Mouse (Mus musculus) heart, embryonic 12.5 days (tissue): ENCODE data around the gene Sv2a. TPM values are rescaled to one million over a fixed set of nuclear protein-coding genes. Genes with fewer than 3 reads are reported as not detected.

ENCODE experiments used
- ATAC-seq: fragments of 200-750 bp; cut with Nextera tagmentation; 2 replicates; pipeline ENCODE4 v1.8.0; 2017; ENCODE audit warnings: moderate TSS enrichment, moderate library complexity; ENCODE audit not compliant: insufficient number of reproducible peaks, low FRiP score
- H3K27ac ChIP-seq: fragments of 300-500 bp; sonication (generic); 2 replicates; pipeline ENCODE4 v1.5.1; 2016; ENCODE audit warnings: mild to moderate bottlenecking, moderate library complexity; ENCODE audit not compliant: poor library complexity, severe bottlenecking
- H3K27me3 ChIP-seq: fragments of 300-500 bp; sonication (generic); replicated peaks from 2 replicates; pipeline ENCODE4 v1.6.1; 2016; ENCODE audit warnings: mild to moderate bottlenecking, moderate library complexity
- H3K36me3 ChIP-seq: fragments of 300-500 bp; sonication (generic); 2 replicates; pipeline ENCODE4 v1.6.1; 2016; ENCODE audit warnings: mild to moderate bottlenecking, moderate library complexity
- H3K4me1 ChIP-seq: fragments of 300-500 bp; sonication (generic); replicated peaks from 2 replicates; pipeline ENCODE4 v1.6.1; 2016; ENCODE audit warnings: mild to moderate bottlenecking
- H3K4me2 ChIP-seq: fragments of 300-500 bp; sonication (generic); 2 replicates; pipeline ENCODE4 v1.6.1; 2016; ENCODE audit warnings: mild to moderate bottlenecking, moderate library complexity
- H3K4me3 ChIP-seq: fragments of 300-500 bp; sonication (generic); 2 replicates; pipeline ENCODE4 v1.5.1; 2016; ENCODE audit warnings: mild to moderate bottlenecking
- H3K9ac ChIP-seq: fragments of 300-500 bp; sonication (generic); 2 replicates; pipeline ENCODE4 v1.6.1; 2016; ENCODE audit warnings: mild to moderate bottlenecking, moderate library complexity
- H3K9me3 ChIP-seq: fragments of 300-500 bp; sonication (generic); replicated peaks from 2 replicates; pipeline ENCODE4 v1.6.1; 2016; ENCODE audit warnings: mild to moderate bottlenecking, moderate library complexity
- WGBS: fragments of 180-500 bp; shearing (Covaris S2); methylation state at CpG from one replicate; pipeline ENCODE4 v1.1.7; 2016; 5-methylcytosine and 5-hydroxymethylcytosine counted together
- polyA plus RNA-seq: library from polyadenylated mRNA; unstranded; fragments of >200 nt; fragmentation: Nextera tagmentation; extraction: Ambion mirVana; gene quantifications from 2 replicates; pipeline ENCODE4 v1.2.1, GENCODE M21; 2016

The Sv2a gene
- polyA plus RNA-seq, 1 experiment from 2014 or later = 21.7 TPM

GRCm38 (mm10) chr3:96175251-96175650, 5.7 kb upstream of the Sv2a start:
- WGBS = 93% methylated on average over 6 of the region's 6 CpGs
- Histone ChIP-seq H3K27ac (no peak overlapping the region), H3K4me1 (peaks cover 41% of the 10 kb centered on the region), H3K9me3 (no peaks in the 10 kb centered on the region), H3K9ac (no peak overlapping the region), H3K36me3 (peaks cover 49% of the 10 kb centered on the region), H3K27me3 (no peaks in the 10 kb centered on the region), H3K4me2 (no peak overlapping the region), H3K4me3 (no peak overlapping the region)
- no peak for ATAC-seq

GRCm38 (mm10) chr3:96178427-96178826, 2.5 kb upstream of the Sv2a start:
- H3K4me3 ChIP-seq = no peak overlapping the region
- H3K27me3 ChIP-seq = no peaks in the 10 kb centered on the region
- H3K9ac ChIP-seq = no peak overlapping the region
- H3K27ac ChIP-seq = no peak overlapping the region
- peaks cover 48% of the 10 kb centered on the region for H3K36me3 ChIP-seq
- no peak for ATAC-seq
- no peaks in the 10 kb centered on the region for H3K9me3 ChIP-seq
- peaks cover 52% of the 10 kb centered on the region for H3K4me1 ChIP-seq
- WGBS = 94% methylated on average over 4 of the region's 4 CpGs
- H3K4me2 ChIP-seq = no peak overlapping the region

- Histone ChIP-seq H3K4me3 (no peak overlapping the region), H3K36me3 (peaks cover 44% of the 10 kb centered on the region), H3K4me1 (peaks cover 51% of the 10 kb centered on the region), H3K9me3 (no peaks in the 10 kb centered on the region), H3K4me2 (no peak overlapping the region), H3K27me3 (no peaks in the 10 kb centered on the region), H3K9ac (no peak overlapping the region), H3K27ac (no peak overlapping the region)
- no peak for ATAC-seq
- 74% methylated on average over 2 of the region's 2 CpGs for WGBS
Observed at GRCm38 (mm10) chr3:96178902-96179301, 2.0 kb upstream of the Sv2a start.

GRCm38 (mm10) chr3:96179531-96179930, 1.4 kb upstream of the Sv2a start:
- ATAC-seq = no peak
- H3K36me3 ChIP-seq = peaks cover 39% of the 10 kb centered on the region
- no peak overlapping the region for H3K27ac ChIP-seq
- no peaks in the 10 kb centered on the region for H3K27me3 ChIP-seq
- H3K9me3 ChIP-seq = no peaks in the 10 kb centered on the region
- H3K9ac ChIP-seq = no peak overlapping the region
- H3K4me2 ChIP-seq = no peak overlapping the region
- no peak overlapping the region for H3K4me3 ChIP-seq
- H3K4me1 ChIP-seq = peaks cover 46% of the 10 kb centered on the region
- 70% methylated on average over 4 of the region's 4 CpGs for whole genome bisulfite sequencing

- ATAC-seq = no peak
- H3K27ac ChIP-seq = peak overlapping the region; percentile 97
Observed at GRCm38 (mm10) chr3:96181510-96182381, 795 bp downstream of the Sv2a start.

GRCm38 (mm10) chr3:96182382-96182776, 1.4 kb downstream of the Sv2a start:
- Histone ChIP-seq H3K36me3 (peaks cover 36% of the 10 kb centered on the region), H3K4me1 (peaks cover 41% of the 10 kb centered on the region), H3K4me3 (peak overlapping the region; percentile 78), H3K27ac (peak overlapping the region; percentile 97), H3K9ac (peak overlapping the region; percentile 79), H3K27me3 (no peaks in the 10 kb centered on the region), H3K4me2 (peak overlapping the region; percentile 82), H3K9me3 (no peaks in the 10 kb centered on the region)
- WGBS = 16% methylated on average over 4 of the region's 4 CpGs
- 0 out of 2 replicates have a peak, but pooled peaks have one; percentile 34 for ATAC-seq

More at GRCm38 (mm10) chr3:96181510-96182381, 795 bp downstream of the Sv2a start:
- H3K27me3 ChIP-seq = no peaks in the 10 kb centered on the region
- H3K4me3 ChIP-seq = peak overlapping the region; percentile 78
- H3K4me2 ChIP-seq = peak overlapping the region; percentile 82
- H3K9ac ChIP-seq = peak overlapping the region; percentile 79
- H3K9me3 ChIP-seq = no peaks in the 10 kb centered on the region
- peaks cover 32% of the 10 kb centered on the region for H3K36me3 ChIP-seq
- WGBS = 25% methylated on average over 12 of the region's 12 CpGs
- H3K4me1 ChIP-seq = peaks cover 41% of the 10 kb centered on the region

- Histone ChIP-seq H3K27ac (no peak overlapping the region), H3K9ac (no peak overlapping the region), H3K9me3 (no peaks in the 10 kb centered on the region; the same call in 1 of the 2 replicates), H3K27me3 (no peaks in the 10 kb centered on the region), H3K4me1 (peaks cover 12% of the 10 kb centered on the region; the same call in 1 of the 2 replicates), H3K36me3 (peaks cover 75% of the 10 kb centered on the region), H3K4me2 (no peak overlapping the region), H3K4me3 (no peak overlapping the region)
- ATAC-seq = no peak
- 55% methylated on average over 12 of the region's 12 CpGs for WGBS
Observed at GRCm38 (mm10) chr3:96192977-96193376, 12.0 kb downstream of the Sv2a start.

GRCm38 (mm10) chr3:96194966-96195365, 14.0 kb downstream of the Sv2a start:
- H3K4me1 ChIP-seq = peaks cover 17% of the 10 kb centered on the region; the same call in 1 of the 2 replicates
- H3K36me3 ChIP-seq = peaks cover 56% of the 10 kb centered on the region
- no peaks in the 10 kb centered on the region; the same call in 1 of the 2 replicates for H3K9me3 ChIP-seq
- H3K4me3 ChIP-seq = no peak overlapping the region
- H3K4me2 ChIP-seq = no peak overlapping the region
- no peak overlapping the region for H3K27ac ChIP-seq
- no peaks in the 10 kb centered on the region; the same call in 1 of the 2 replicates for H3K27me3 ChIP-seq
- no peak overlapping the region for H3K9ac ChIP-seq
- 89% methylated on average over 10 of the region's 10 CpGs for WGBS
- no peak for ATAC-seq

GRCm38 (mm10) chr3:96195616-96196313, 14.8 kb downstream of the Sv2a start:
- no peak overlapping the region for H3K4me3 ChIP-seq
- ATAC-seq = no peak
- H3K27ac ChIP-seq = no peak overlapping the region
- H3K27me3 ChIP-seq = no peaks in the 10 kb centered on the region; the same call in 1 of the 2 replicates
- peaks cover 17% of the 10 kb centered on the region; the same call in 1 of the 2 replicates for H3K4me1 ChIP-seq
- H3K4me2 ChIP-seq = no peak overlapping the region
- 88% methylated on average over 11 of the region's 11 CpGs for WGBS
- H3K9ac ChIP-seq = no peak overlapping the region
- no peaks in the 10 kb centered on the region; the same call in 1 of the 2 replicates for H3K9me3 ChIP-seq
- H3K36me3 ChIP-seq = peaks cover 48% of the 10 kb centered on the region

GRCm38 (mm10) chr3:96196437-96197128, 15.6 kb downstream of the Sv2a start:
- peak overlapping the region; percentile 89 for H3K27ac ChIP-seq
- H3K9me3 ChIP-seq = no peaks in the 10 kb centered on the region; the same call in 1 of the 2 replicates
- WGBS = 21% methylated on average over 27 of the region's 27 CpGs
- no peaks in the 10 kb centered on the region; the same call in 1 of the 2 replicates for H3K27me3 ChIP-seq
- H3K9ac ChIP-seq = peak overlapping the region; percentile 88
- peak overlapping the region; percentile 99 for H3K4me2 ChIP-seq
- H3K4me3 ChIP-seq = peak overlapping the region; percentile 79
- peaks cover 17% of the 10 kb centered on the region; the same call in 1 of the 2 replicates for H3K4me1 ChIP-seq
- peaks cover 41% of the 10 kb centered on the region for H3K36me3 ChIP-seq
- ATAC-seq = no peak
